Mouse (Mus musculus): ENCODE results near the gene Armt1.

GRCm38 (mm10) chr10:4405511-4405910, 26.8 kb upstream of the Armt1 start:
- no peak for TF ChIP-seq CTCF (IDR thresholded peaks at IDR 0.05; ENCODE audit: low read depth, low read length)
- no peak for TF ChIP-seq GATA1 (IDR thresholded peaks at IDR 0.05; ENCODE audit: borderline replicate concordance, low read length)

Measured in G1E (cell line).